Mouse (Mus musculus) hindbrain, postnatal 0 days (tissue): ENCODE measurements at regions not wholly inside any gene's neighbourhood (a gene's known extent, or its start where the extent isn't known, plus 50 kb on each side); places are given as distances from the start of the nearest gene placed in this dataset.
A peak's percentile ranks its signal among the peaks of the same experiment; 100 is the strongest.

Experiments
- ATAC-seq: fragments of 200-750 bp; cut with Nextera tagmentation; 2 replicates; pipeline ENCODE4 v1.8.0; 2017; ENCODE audit warnings: mild to moderate bottlenecking, moderate TSS enrichment, moderate library complexity
- DNase-seq: peaks from one replicate; pipeline ENCODE4 v3.0.0-alpha.2; 2015; ENCODE audit warnings: low spot score
- H3K27ac ChIP-seq: fragments of 300-500 bp; sonication (generic); 2 replicates; pipeline ENCODE4 v1.5.1; 2014; ENCODE audit warnings: mild to moderate bottlenecking
- H3K27me3 ChIP-seq: fragments of 300-500 bp; sonication (generic); 2 replicates; pipeline ENCODE4 v1.6.1; 2014; ENCODE audit warnings: low read length, mixed read lengths; ENCODE audit not compliant: insufficient read depth
- H3K36me3 ChIP-seq: fragments of 300-500 bp; sonication (generic); 2 replicates; pipeline ENCODE4 v1.6.1; 2014; ENCODE audit warnings: low read length, mixed read lengths; ENCODE audit not compliant: insufficient read depth
- H3K4me1 ChIP-seq: fragments of 300-500 bp; sonication (generic); 2 replicates; pipeline ENCODE4 v1.6.1; 2014; ENCODE audit warnings: antibody characterized with exemption, low read length, mixed read lengths; ENCODE audit not compliant: insufficient read depth
- H3K4me2 ChIP-seq: fragments of 300-500 bp; sonication (generic); 2 replicates; pipeline ENCODE4 v1.6.1; 2014; ENCODE audit warnings: low read depth, mild to moderate bottlenecking, low read length, moderate library complexity, mixed read lengths
- H3K4me3 ChIP-seq: fragments of 300-500 bp; sonication (generic); 2 replicates; pipeline ENCODE4 v1.5.1; 2014; ENCODE audit warnings: low read length
- H3K9ac ChIP-seq: fragments of 300-500 bp; sonication (generic); replicated peaks from 2 replicates; pipeline ENCODE4 v1.6.1; 2014; ENCODE audit warnings: mild to moderate bottlenecking, low read length, moderate library complexity, mixed read lengths
- H3K9me3 ChIP-seq: fragments of 300-500 bp; sonication (generic); 2 replicates; pipeline ENCODE4 v1.6.1; 2016; ENCODE audit warnings: low read length, mixed read lengths
- CTCF ChIP-seq: IDR thresholded peaks from 2 replicates; pipeline ENCODE4 v1.5.1; 2016; ENCODE audit warnings: antibody characterized with exemption, control low read depth, low read depth
- WGBS: fragments of 180-500 bp; shearing (Covaris S2); extraction: QIAGEN DNeasy Blood & Tissue Kit; methylation state at CpG from one replicate; pipeline ENCODE4 v1.1.7; 2014; 5-methylcytosine and 5-hydroxymethylcytosine counted together

DNA sequence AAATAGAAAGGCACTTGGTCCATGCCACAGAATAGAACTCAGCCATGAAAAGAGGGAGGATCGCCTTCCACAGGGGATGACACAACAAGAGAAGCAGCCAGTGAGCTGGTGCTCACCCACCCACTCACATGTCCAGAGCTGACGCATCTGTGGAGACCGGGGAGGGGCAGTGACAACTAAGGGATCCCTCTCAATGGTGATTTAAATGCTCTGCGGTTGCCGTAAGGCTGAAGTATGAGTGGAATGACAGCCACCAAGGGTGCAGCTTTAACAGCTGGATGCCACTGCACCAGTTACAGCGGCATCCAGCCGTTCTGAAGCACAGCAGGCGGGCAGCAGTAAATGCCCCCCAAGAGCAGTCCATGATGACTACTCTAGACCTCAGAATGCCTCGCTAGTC is 76.9 kb upstream of the Wnt4 start:
- H3K36me3 ChIP-seq, result no peaks in the 10 kb centered on the region
- ATAC-seq (no peak), DNase-seq (no peak)
- H3K4me3 ChIP-seq, result no peak overlapping the region
- no peak overlapping the region for H3K4me2 ChIP-seq
- TF ChIP-seq CTCF, result no peak
- no peaks in the 10 kb centered on the region for H3K27me3 ChIP-seq
- 46% methylated on average over 9 of the region's 9 CpGs for WGBS
- no peak overlapping the region for H3K27ac ChIP-seq
- H3K9me3 ChIP-seq, result no peaks in the 10 kb centered on the region
- H3K9ac ChIP-seq, result no peak overlapping the region
- no peaks in the 10 kb centered on the region for H3K4me1 ChIP-seq

DNA sequence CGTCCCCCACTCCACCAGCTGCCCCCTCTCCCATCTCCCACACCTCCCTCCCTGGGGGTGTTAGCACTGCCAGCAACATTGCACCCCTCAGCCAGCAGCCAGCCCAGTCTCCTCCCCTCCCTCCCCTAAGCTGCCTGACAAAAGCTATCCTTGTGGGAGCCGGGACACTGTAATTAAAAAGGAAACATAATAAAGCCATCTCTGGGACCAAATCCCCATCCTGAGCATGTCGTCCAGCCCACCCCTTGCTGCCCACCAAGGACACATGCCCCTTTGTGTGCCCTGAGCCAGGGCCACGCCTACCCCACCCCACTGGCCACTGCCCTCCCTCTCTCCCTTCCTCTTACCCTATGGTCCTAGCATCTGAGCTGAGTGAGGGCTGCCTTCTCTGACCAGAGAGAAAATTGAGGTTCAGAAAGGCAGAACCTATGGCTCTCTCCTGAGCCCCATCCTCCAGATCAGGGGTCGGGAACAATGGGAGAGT is 80.8 kb upstream of the Wnt4 start:
- no peaks in the 10 kb centered on the region for H3K9me3 ChIP-seq
- no peaks in the 10 kb centered on the region for H3K36me3 ChIP-seq
- H3K27ac ChIP-seq, result no peak overlapping the region
- TF ChIP-seq CTCF, result no peak
- H3K4me3 ChIP-seq, result no peak overlapping the region
- WGBS, result 45% methylated on average over 5 of the region's 5 CpGs
- peak; percentile 65 for ATAC-seq
- H3K4me1 ChIP-seq, result no peaks in the 10 kb centered on the region
- no peaks in the 10 kb centered on the region for H3K27me3 ChIP-seq
- DNase-seq, result no peak
- no peak overlapping the region for H3K4me2 ChIP-seq
- H3K9ac ChIP-seq, result no peak overlapping the region

DNA sequence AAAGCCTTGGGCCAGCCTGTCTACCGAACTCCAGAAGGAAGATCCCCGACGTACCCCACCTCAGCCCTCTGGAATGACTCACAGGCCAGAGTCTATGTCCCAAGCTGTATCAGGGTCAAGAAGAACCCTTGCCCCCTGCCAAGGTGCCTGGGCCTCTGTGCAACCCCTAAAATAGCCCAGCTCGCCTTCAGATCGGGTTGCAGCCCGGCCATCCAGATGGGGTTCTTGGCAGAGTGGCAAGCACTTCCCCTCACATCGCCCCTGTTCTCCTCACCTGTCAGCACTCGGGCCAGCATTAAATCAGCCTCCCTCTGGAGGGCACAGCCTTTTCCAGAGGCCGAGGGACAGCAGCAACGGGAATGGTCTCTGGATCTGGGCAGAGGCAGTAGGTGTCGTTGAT is 83.2 kb upstream of the Wnt4 start:
- no peaks in the 10 kb centered on the region for H3K36me3 ChIP-seq
- no peak for TF ChIP-seq CTCF
- H3K27me3 ChIP-seq, result no peaks in the 10 kb centered on the region
- H3K4me1 ChIP-seq, result no peaks in the 10 kb centered on the region
- no peaks in the 10 kb centered on the region for H3K9me3 ChIP-seq
- ATAC-seq (no peak), DNase-seq (no peak)
- H3K4me2 ChIP-seq, result no peak overlapping the region
- H3K4me3 ChIP-seq, result no peak overlapping the region
- H3K27ac ChIP-seq, result no peak overlapping the region
- 85% methylated on average over 11 of the region's 11 CpGs for WGBS
- H3K9ac ChIP-seq, result no peak overlapping the region

DNA sequence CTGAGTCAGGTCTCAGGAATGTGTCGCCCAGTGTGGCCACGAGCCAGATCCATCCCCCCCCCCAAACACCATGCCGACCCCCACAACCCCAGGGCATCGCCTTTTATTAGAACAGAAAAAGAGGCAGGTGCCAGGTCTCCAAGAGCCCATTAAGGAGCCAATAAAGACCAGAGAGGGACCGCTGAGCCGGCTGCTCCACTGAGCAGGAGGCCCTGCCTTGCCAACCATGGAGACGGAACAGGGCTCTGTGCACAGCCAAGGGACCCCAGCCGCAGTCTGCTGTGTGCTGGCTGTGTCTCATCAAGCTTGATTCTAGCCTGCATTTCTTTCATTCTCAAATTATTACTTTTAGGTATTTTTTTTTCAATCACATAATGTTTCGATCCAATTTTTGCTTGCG is 86.7 kb upstream of the Wnt4 start:
- Histone ChIP-seq H3K4me3 (no peak overlapping the region), H3K4me2 (no peak overlapping the region), H3K9me3 (no peaks in the 10 kb centered on the region), H3K27me3 (no peaks in the 10 kb centered on the region), H3K4me1 (no peaks in the 10 kb centered on the region), H3K36me3 (no peaks in the 10 kb centered on the region), H3K9ac (no peak overlapping the region), H3K27ac (no peak overlapping the region)
- 51% methylated on average over 10 of the region's 10 CpGs for WGBS
- no peak for DNase-seq
- no peak for ATAC-seq
- TF ChIP-seq CTCF, result no peak

DNA sequence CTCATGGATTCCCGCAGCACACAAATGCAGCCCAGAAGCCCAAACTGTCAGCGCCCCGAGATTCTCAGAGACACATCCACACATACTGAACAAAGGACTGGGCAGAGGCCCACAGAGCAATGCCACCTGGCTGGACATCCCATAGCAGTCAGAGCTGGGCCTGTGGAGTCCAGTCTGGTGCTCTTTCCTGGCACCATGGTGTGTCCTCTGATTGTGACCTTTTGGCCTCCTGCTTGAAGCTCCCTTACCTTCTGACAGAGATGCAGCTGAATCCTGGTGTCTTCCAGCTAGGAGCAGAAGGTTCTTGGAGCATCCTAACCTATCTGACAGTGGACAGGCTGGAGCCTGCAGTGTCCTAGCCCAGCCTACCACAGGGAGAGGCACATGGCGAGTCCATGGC is 87.5 kb upstream of the Wnt4 start:
- TF ChIP-seq CTCF, result no peak
- Histone ChIP-seq H3K36me3 (no peaks in the 10 kb centered on the region), H3K4me3 (no peak overlapping the region), H3K27me3 (no peaks in the 10 kb centered on the region), H3K4me1 (no peaks in the 10 kb centered on the region), H3K9ac (no peak overlapping the region), H3K27ac (no peak overlapping the region), H3K9me3 (no peaks in the 10 kb centered on the region), H3K4me2 (no peak overlapping the region)
- 91% methylated on average over 4 of the region's 4 CpGs for WGBS
- DNase-seq (no peak), ATAC-seq (no peak)

DNA sequence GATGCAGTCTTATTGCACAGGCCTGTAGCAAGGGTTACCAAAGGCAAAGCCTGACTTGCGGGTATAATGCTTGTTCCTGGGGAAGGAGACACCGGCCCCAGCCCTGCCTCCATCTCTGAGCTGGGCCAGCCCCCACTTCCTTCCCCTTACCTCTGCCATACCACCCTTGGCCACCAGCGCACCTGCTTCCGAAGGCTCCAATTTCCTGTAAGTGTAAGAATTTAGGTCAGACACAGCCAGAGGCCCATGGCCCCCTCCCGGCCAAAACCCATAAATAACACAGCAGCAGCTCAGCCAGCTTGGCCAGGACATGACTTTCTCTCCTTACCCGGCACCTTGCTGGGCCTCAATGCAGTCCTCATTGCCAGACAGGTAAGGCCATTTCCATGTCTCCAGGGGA is 88.2 kb upstream of the Wnt4 start:
- H3K9ac ChIP-seq, result no peak overlapping the region
- 66% methylated on average over 6 of the region's 6 CpGs for WGBS
- ATAC-seq (no peak), DNase-seq (no peak)
- TF ChIP-seq CTCF, result peak; percentile 16; the same call in 1 of the 2 replicates
- no peak overlapping the region for H3K4me2 ChIP-seq
- H3K4me1 ChIP-seq, result 0 out of 2 replicates have a peak, but pooled peaks cover 2% of the 10 kb centered on the region
- H3K36me3 ChIP-seq, result no peaks in the 10 kb centered on the region
- no peaks in the 10 kb centered on the region for H3K27me3 ChIP-seq
- H3K27ac ChIP-seq, result no peak overlapping the region
- H3K9me3 ChIP-seq, result no peaks in the 10 kb centered on the region
- no peak overlapping the region for H3K4me3 ChIP-seq

DNA sequence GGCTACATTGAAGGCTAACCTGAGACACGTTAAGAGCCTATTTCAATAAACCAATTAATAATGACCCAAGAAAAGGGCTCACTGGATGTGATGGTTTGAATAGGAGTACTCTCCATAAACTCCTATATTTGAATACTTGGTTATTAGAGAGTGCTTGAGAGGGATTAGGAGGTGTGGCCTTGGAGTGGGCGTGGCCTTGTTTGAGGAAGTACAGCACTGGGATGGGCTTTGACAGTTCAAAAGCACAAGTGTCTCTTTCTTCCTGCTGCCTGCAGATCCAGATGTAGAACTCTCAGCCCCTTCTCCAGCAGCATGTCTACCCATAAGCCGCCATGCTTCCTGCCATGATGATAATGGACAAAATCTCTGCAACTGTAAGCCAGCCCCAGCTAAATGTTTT is 89.7 kb upstream of the Wnt4 start:
- Histone ChIP-seq H3K4me2 (no peak overlapping the region), H3K4me1 (0 out of 2 replicates have a peak, but pooled peaks cover 3% of the 10 kb centered on the region), H3K9me3 (no peaks in the 10 kb centered on the region), H3K4me3 (no peak overlapping the region), H3K36me3 (no peaks in the 10 kb centered on the region), H3K27me3 (no peaks in the 10 kb centered on the region), H3K9ac (no peak overlapping the region), H3K27ac (no peak overlapping the region)
- DNase-seq (no peak), ATAC-seq (no peak)
- WGBS, result 81% methylated on average over 3 of the region's 3 CpGs
- TF ChIP-seq CTCF, result no peak
